Mouse (Mus musculus): ENCODE results near the gene Klc1.

DNA sequence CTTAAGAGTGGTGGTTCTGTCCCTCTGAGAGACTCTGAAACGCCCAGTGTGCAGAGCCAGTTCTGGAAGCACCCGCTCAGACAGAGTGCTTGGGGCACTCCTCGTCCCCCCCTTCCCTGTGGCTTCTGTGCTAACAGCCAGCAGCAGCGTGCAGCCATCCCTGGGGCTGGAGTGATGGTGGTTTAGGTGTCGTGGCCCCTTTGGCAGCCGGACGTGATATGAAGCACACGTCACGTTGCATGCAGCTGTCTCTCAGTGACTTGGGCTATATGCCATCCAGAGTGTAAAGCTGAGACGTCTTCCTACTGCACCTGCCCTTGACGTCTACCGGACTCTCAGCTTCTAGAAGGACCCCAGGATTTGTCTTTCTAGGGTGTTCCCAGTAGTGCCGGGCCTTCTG is 39.8 kb downstream of the Klc1 start:
- no peak for TF ChIP-seq CTCF (IDR thresholded peaks at IDR 0.05; ENCODE audit: low read depth)
- no peak for TF ChIP-seq EP300 (IDR thresholded peaks at IDR 0.05; ENCODE audit: low read depth)

Data from liver, postnatal 0 days (tissue).